ENCODE assay signal across 19 mouse cellular contexts in genomic region chr9:37129046-37129445, GRCm38 (mm10).
"Had no signal": no experiment of that assay in that cellular context is flagged by ENCODE, and none has a peak within 500 bp of the region (broad histone marks: within the 10 kb centered on the region; RNA-seq: fewer than 3 reads in every experiment).

No protein-coding gene starts in this region.

- H3K9me3 ChIP-seq: midbrain, embryonic 10.5 days; midbrain, embryonic 12.5 days; neural tube, embryonic 13.5 days; neural tube, embryonic 15.5 days had no signal

- ATAC-seq: midbrain, embryonic 16.5 days had no signal

- H3K4me3 ChIP-seq: midbrain, embryonic 10.5 days; midbrain, embryonic 12.5 days; myocyte; neural tube, embryonic 13.5 days; neural tube, embryonic 15.5 days had no signal

- H3K9ac ChIP-seq: lung, embryonic 14.5 days; midbrain, embryonic 12.5 days; neural tube, embryonic 13.5 days; neural tube, embryonic 15.5 days had no signal

- H3K27me3 ChIP-seq: midbrain, embryonic 12.5 days; neural tube, embryonic 15.5 days had no signal

- H3K27ac ChIP-seq: midbrain, embryonic 10.5 days; midbrain, embryonic 12.5 days; neural tube, embryonic 13.5 days; neural tube, embryonic 15.5 days had no signal

- DNase-seq: lung, adult 18-20 months; lung, embryonic 14.5 days; lung, postnatal 10 days; lung, postnatal 4 days; midbrain, embryonic 14.5 days; retina, postnatal 1 day; right cerebral cortex, adult 18-20 months; right cerebral cortex, postnatal 25 days; right cerebral cortex, postnatal 4 days; spleen, adult 18-20 months; thymus, adult 18-20 months; thymus, postnatal 14 days; thymus, postnatal 36 days had no signal

- H3K4me2 ChIP-seq: lung, embryonic 14.5 days; midbrain, embryonic 12.5 days; neural tube, embryonic 13.5 days; neural tube, embryonic 15.5 days had no signal

- H3K36me3 ChIP-seq: neural tube, embryonic 15.5 days had no signal
